Mouse (Mus musculus) midbrain, embryonic 16.5 days (tissue): Measurements from ENCODE around the gene Ttc4. TPM values are rescaled to one million over a fixed set of nuclear protein-coding genes. Genes with fewer than 3 reads are reported as not detected.

Experiments used
- ATAC-seq: fragments of 200-750 bp; cut with Nextera tagmentation; 2 replicates; pipeline ENCODE4 v1.8.0; 2017; ENCODE audit warnings: moderate TSS enrichment
- H3K27ac ChIP-seq: fragments of 300-500 bp; sonication (generic); 2 replicates; pipeline ENCODE4 v1.5.1; 2014; ENCODE audit warnings: mild to moderate bottlenecking, low read length, mixed read lengths
- H3K27me3 ChIP-seq: fragments of 300-500 bp; sonication (generic); 2 replicates; pipeline ENCODE4 v1.6.1; 2014; ENCODE audit warnings: low read depth, low read length, mixed read lengths; ENCODE audit not compliant: control insufficient read depth, insufficient read depth
- H3K36me3 ChIP-seq: fragments of 300-500 bp; sonication (generic); 2 replicates; pipeline ENCODE4 v1.6.1; 2014; ENCODE audit warnings: mild to moderate bottlenecking, low read length, moderate library complexity, mixed read lengths; ENCODE audit not compliant: control insufficient read depth, insufficient read depth
- H3K4me1 ChIP-seq: fragments of 300-500 bp; sonication (generic); 2 replicates; pipeline ENCODE4 v1.6.1; 2014; ENCODE audit warnings: mild to moderate bottlenecking, low read length, mixed read lengths; ENCODE audit not compliant: control insufficient read depth, insufficient read depth
- H3K4me2 ChIP-seq: fragments of 300-500 bp; sonication (generic); 2 replicates; pipeline ENCODE4 v1.6.1; 2014; ENCODE audit warnings: mild to moderate bottlenecking, low read length, mixed read lengths
- H3K4me3 ChIP-seq: fragments of 300-500 bp; sonication (generic); 2 replicates; pipeline ENCODE4 v1.5.1; 2014; ENCODE audit warnings: low read depth, mild to moderate bottlenecking, low read length, moderate library complexity, mixed read lengths
- H3K9ac ChIP-seq: fragments of 300-500 bp; sonication (generic); 2 replicates; pipeline ENCODE4 v1.6.1; 2014; ENCODE audit warnings: low read depth, low read length, mixed read lengths
- H3K9me3 ChIP-seq: fragments of 300-500 bp; sonication (generic); replicated peaks from 2 replicates; pipeline ENCODE4 v1.6.1; 2014; ENCODE audit warnings: mild to moderate bottlenecking, low read length, mixed read lengths; ENCODE audit not compliant: control insufficient read depth, poor library complexity, severe bottlenecking
- WGBS: fragments of 180-500 bp; shearing (Covaris S2); extraction: QIAGEN DNeasy Blood & Tissue Kit; methylation state at CpG from one replicate; pipeline ENCODE4 v1.1.7; 2014; 5-methylcytosine and 5-hydroxymethylcytosine counted together
- polyA plus RNA-seq: library from polyadenylated mRNA; unstranded; fragments of >200 nt; fragmentation: Nextera tagmentation; extraction: Ambion mirVana; gene quantifications from 2 replicates; pipeline ENCODE4 v1.2.1, GENCODE M21; 2015

The Ttc4 gene
- polyA plus RNA-seq, 1 experiment from 2014 or later = 163 TPM

GRCm38 (mm10) chr4:106613560-106613959 is 65.2 kb downstream of the Ttc4 start:
- H3K4me1 ChIP-seq = peaks cover 16% of the 10 kb centered on the region
- H3K4me3 ChIP-seq = no peak overlapping the region
- no peak overlapping the region for H3K27ac ChIP-seq
- H3K4me2 ChIP-seq = no peak overlapping the region
- no peaks in the 10 kb centered on the region for H3K9me3 ChIP-seq
- no peak for ATAC-seq
- 76% methylated on average over 3 of the region's 3 CpGs for WGBS
- H3K36me3 ChIP-seq = no peaks in the 10 kb centered on the region
- no peaks in the 10 kb centered on the region for H3K27me3 ChIP-seq
- no peak overlapping the region for H3K9ac ChIP-seq

GRCm38 (mm10) chr4:106613105-106613504 is 65.6 kb downstream of the Ttc4 start:
- Histone ChIP-seq H3K4me1 (peaks cover 16% of the 10 kb centered on the region), H3K27me3 (no peaks in the 10 kb centered on the region), H3K4me2 (no peak overlapping the region), H3K4me3 (no peak overlapping the region), H3K9me3 (no peaks in the 10 kb centered on the region), H3K36me3 (no peaks in the 10 kb centered on the region), H3K27ac (no peak overlapping the region), H3K9ac (no peak overlapping the region)
- WGBS = 84% methylated on average over 8 of the region's 8 CpGs
- no peak for ATAC-seq

Other genes with a start within 250 kb of the Ttc4 start
- 2.1 and 2.3 TPM in 2 replicates for gene Pcsk9, start 214.6 kb downstream of the Ttc4 start, polyA plus RNA-seq
- not detected in 2 replicates for gene Bsnd, start 186.7 kb downstream of the Ttc4 start, polyA plus RNA-seq
- gene Dhcr24, start 117.9 kb downstream of the Ttc4 start, polyA plus RNA-seq = 3.8 and 4.7 TPM in 2 replicates
- not detected in 2 replicates for gene Lexm, start 61.7 kb downstream of the Ttc4 start, polyA plus RNA-seq
- 3.6 and 4.4 TPM in 2 replicates for gene Ttc22, start 56.5 kb downstream of the Ttc4 start, polyA plus RNA-seq
- 8.9 and 9.9 TPM in 2 replicates for gene Pars2, start 27.9 kb downstream of the Ttc4 start, polyA plus RNA-seq
- 0.38 and 1.6 TPM in 2 replicates for gene Mroh7, start 52.0 kb upstream of the Ttc4 start, polyA plus RNA-seq
- not detected in 2 replicates for gene Fam151a, start 54.9 kb upstream of the Ttc4 start, polyA plus RNA-seq
- gene Acot11, start 126.1 kb upstream of the Ttc4 start, polyA plus RNA-seq = 1.9 and 2.2 TPM in 2 replicates
- gene Ssbp3, start 231.8 kb upstream of the Ttc4 start, polyA plus RNA-seq = 129 and 164 TPM in 2 replicates